Mouse (Mus musculus): Measurements from ENCODE around the gene Dclk1. TPM values are rescaled to one million over a fixed set of nuclear protein-coding genes. Genes with fewer than 3 reads are reported as not detected.
A peak's percentile ranks its signal among the peaks of the same experiment; 100 is the strongest.

Dclk1 gene
- polyA plus RNA-seq, 1 experiment, result 265 TPM

GRCm38 (mm10) chr3:55246618-55247272, 4.6 kb downstream of the Dclk1 start:
- H3K27ac ChIP-seq (ENCODE audit: insufficient read depth, low read depth, low read length), result peak overlapping the region; percentile 40
- H3K4me3 ChIP-seq (ENCODE audit: insufficient read depth, low read depth, low read length), result peak overlapping the region; percentile 21; the same call in 1 of the 2 replicates
- WGBS, result 61% methylated on average over 12 of the region's 12 CpGs
- H3K4me1 ChIP-seq (ENCODE audit: control insufficient read depth, insufficient read depth, low read length), result peaks cover 21% of the 10 kb centered on the region
- TF ChIP-seq CTCF (IDR thresholded peaks at IDR 0.05; ENCODE audit: insufficient read depth, low read depth, low read length) (no peak), POLR2A (IDR thresholded peaks at IDR 0.05; ENCODE audit: insufficient read depth, low read depth, low read length) (no peak)

- Histone ChIP-seq H3K4me1 (ENCODE audit: control insufficient read depth, insufficient read depth, low read length) (peaks cover 17% of the 10 kb centered on the region), H3K4me3 (ENCODE audit: insufficient read depth, low read depth, low read length) (no peak overlapping the region), H3K27ac (ENCODE audit: insufficient read depth, low read depth, low read length) (no peak overlapping the region)
- WGBS, result 41% methylated on average over 3 of the region's 3 CpGs
- TF ChIP-seq CTCF (IDR thresholded peaks at IDR 0.05; ENCODE audit: insufficient read depth, low read depth, low read length) (no peak), POLR2A (IDR thresholded peaks at IDR 0.05; ENCODE audit: insufficient read depth, low read depth, low read length) (no peak)
Measured at GRCm38 (mm10) chr3:55248048-55248447, 5.9 kb downstream of the Dclk1 start.

GRCm38 (mm10) chr3:55248508-55248907, 6.3 kb downstream of the Dclk1 start:
- Histone ChIP-seq H3K4me1 (ENCODE audit: control insufficient read depth, insufficient read depth, low read length) (peaks cover 17% of the 10 kb centered on the region), H3K4me3 (ENCODE audit: insufficient read depth, low read depth, low read length) (no peak overlapping the region), H3K27ac (ENCODE audit: insufficient read depth, low read depth, low read length) (no peak overlapping the region)
- WGBS, result 15% methylated on average over 6 of the region's 6 CpGs
- TF ChIP-seq POLR2A (IDR thresholded peaks at IDR 0.05; ENCODE audit: insufficient read depth, low read depth, low read length), result no peak
- TF ChIP-seq CTCF (IDR thresholded peaks at IDR 0.05; ENCODE audit: insufficient read depth, low read depth, low read length), result no peak

GRCm38 (mm10) chr3:55250631-55251030, 8.5 kb downstream of the Dclk1 start:
- Histone ChIP-seq H3K4me1 (ENCODE audit: control insufficient read depth, insufficient read depth, low read length) (peaks cover 14% of the 10 kb centered on the region), H3K27ac (ENCODE audit: insufficient read depth, low read depth, low read length) (no peak overlapping the region)
- 59% methylated on average over 2 of the region's 2 CpGs for WGBS

GRCm38 (mm10) chr3:55260139-55260538, 18.0 kb downstream of the Dclk1 start:
- no peak for TF ChIP-seq POLR2A (IDR thresholded peaks at IDR 0.05; ENCODE audit: insufficient read depth, low read depth, low read length)
- no peak for TF ChIP-seq CTCF (IDR thresholded peaks at IDR 0.05; ENCODE audit: insufficient read depth, low read depth, low read length)
- H3K4me1 ChIP-seq (ENCODE audit: control insufficient read depth, insufficient read depth, low read length), result peaks cover 12% of the 10 kb centered on the region; the same call in 1 of the 2 replicates
- H3K4me3 ChIP-seq (ENCODE audit: insufficient read depth, low read depth, low read length), result no peak overlapping the region
- no peak overlapping the region for H3K27ac ChIP-seq (ENCODE audit: insufficient read depth, low read depth, low read length)
- 29% methylated on average over 7 of the region's 7 CpGs for WGBS

More at GRCm38 (mm10) chr3:55250631-55251030, 8.5 kb downstream of the Dclk1 start:
- H3K4me3 ChIP-seq (ENCODE audit: insufficient read depth, low read depth, low read length), result no peak overlapping the region
- TF ChIP-seq POLR2A (IDR thresholded peaks at IDR 0.05; ENCODE audit: insufficient read depth, low read depth, low read length) (no peak), CTCF (IDR thresholded peaks at IDR 0.05; ENCODE audit: insufficient read depth, low read depth, low read length) (no peak)

DNA sequence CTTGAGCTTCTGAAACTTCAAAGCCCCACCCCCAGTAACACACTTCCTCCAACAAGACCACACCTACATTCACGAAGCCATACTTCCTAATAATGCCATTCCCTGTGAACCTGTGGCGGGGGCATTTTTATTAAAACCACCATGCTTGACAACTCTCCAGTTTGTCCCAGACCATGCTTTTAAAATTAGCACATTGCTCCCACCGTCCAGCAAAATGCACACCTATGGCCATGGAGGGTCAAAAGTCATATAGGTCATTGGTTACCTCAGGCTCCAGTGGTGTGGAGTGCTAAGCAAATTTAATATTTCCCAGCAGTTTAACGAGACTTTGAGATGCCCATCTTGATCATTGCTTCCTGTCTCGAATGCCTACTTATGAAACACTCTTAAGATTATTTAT, 23.9 kb downstream of the Dclk1 start:
- peaks cover 9% of the 10 kb centered on the region for H3K4me1 ChIP-seq (ENCODE audit: control insufficient read depth, insufficient read depth, low read length)
- TF ChIP-seq POLR2A (IDR thresholded peaks at IDR 0.05; ENCODE audit: insufficient read depth, low read depth, low read length) (no peak), CTCF (IDR thresholded peaks at IDR 0.05; ENCODE audit: insufficient read depth, low read depth, low read length) (no peak)
- WGBS, result 90% methylated on average over 5 of the region's 5 CpGs
- no peak overlapping the region for H3K27ac ChIP-seq (ENCODE audit: insufficient read depth, low read depth, low read length)
- H3K4me3 ChIP-seq (ENCODE audit: insufficient read depth, low read depth, low read length), result no peak overlapping the region

DNA sequence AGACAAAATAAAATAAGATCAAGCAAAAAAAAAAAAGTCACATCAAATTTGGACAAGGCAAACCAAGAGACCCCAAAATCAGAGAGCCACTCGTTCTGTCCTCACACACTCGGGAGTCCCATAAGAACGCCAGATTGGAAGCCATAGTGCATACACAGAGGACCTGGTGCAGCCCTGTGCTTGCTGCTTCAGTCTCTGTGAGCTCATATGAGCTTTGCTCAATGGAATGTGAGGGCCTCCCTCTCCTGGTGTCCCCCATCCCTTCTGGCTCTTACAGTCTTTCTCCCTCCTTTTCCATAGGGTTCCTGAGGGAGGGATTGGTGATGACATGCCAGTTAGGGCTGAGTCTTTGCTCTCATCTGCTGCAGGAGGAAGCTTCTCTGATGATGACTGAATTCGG, 27.6 kb downstream of the Dclk1 start:
- Histone ChIP-seq H3K4me1 (ENCODE audit: control insufficient read depth, insufficient read depth, low read length) (peaks cover 13% of the 10 kb centered on the region), H3K27ac (ENCODE audit: insufficient read depth, low read depth, low read length) (no peak overlapping the region), H3K4me3 (ENCODE audit: insufficient read depth, low read depth, low read length) (no peak overlapping the region)
- 74% methylated on average over 4 of the region's 4 CpGs for WGBS
- TF ChIP-seq CTCF (IDR thresholded peaks at IDR 0.05; ENCODE audit: insufficient read depth, low read depth, low read length), result no peak

DNA sequence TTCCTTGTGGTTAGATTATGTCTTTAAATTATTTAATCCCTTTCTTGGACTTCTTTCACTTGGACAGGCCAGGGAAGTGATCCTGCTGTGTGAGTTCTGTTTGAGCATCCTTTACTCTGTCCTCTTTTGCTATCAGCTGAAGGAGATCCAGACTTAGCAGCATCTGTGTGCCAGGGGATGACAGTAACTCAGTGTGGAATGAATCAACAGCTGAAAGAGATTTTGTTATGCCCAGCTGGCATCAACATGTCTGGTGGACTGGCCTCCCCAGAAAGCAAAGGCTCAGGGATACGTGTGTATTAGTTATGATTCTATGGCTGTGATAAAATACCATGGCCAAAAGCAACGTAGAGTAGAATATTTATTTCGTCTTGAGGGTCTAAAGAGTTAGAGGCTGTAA, 28.2 kb downstream of the Dclk1 start:
- TF ChIP-seq CTCF (IDR thresholded peaks at IDR 0.05; ENCODE audit: insufficient read depth, low read depth, low read length), result no peak
- no peak for TF ChIP-seq POLR2A (IDR thresholded peaks at IDR 0.05; ENCODE audit: insufficient read depth, low read depth, low read length)
- Histone ChIP-seq H3K4me3 (ENCODE audit: insufficient read depth, low read depth, low read length) (no peak overlapping the region), H3K4me1 (ENCODE audit: control insufficient read depth, insufficient read depth, low read length) (peaks cover 17% of the 10 kb centered on the region), H3K27ac (ENCODE audit: insufficient read depth, low read depth, low read length) (peak overlapping the region; percentile 71)
- 48% methylated on average over 3 of the region's 3 CpGs for WGBS

- peak overlapping the region; percentile 71 for H3K27ac ChIP-seq (ENCODE audit: insufficient read depth, low read depth, low read length)
- 35% methylated on average over 5 of the region's 5 CpGs for WGBS
- peaks cover 19% of the 10 kb centered on the region for H3K4me1 ChIP-seq (ENCODE audit: control insufficient read depth, insufficient read depth, low read length)
- TF ChIP-seq POLR2A (IDR thresholded peaks at IDR 0.05; ENCODE audit: insufficient read depth, low read depth, low read length) (no peak), CTCF (IDR thresholded peaks at IDR 0.05; ENCODE audit: insufficient read depth, low read depth, low read length) (no peak)
- H3K4me3 ChIP-seq (ENCODE audit: insufficient read depth, low read depth, low read length), result no peak overlapping the region
Measured at GRCm38 (mm10) chr3:55270920-55271319, 28.8 kb downstream of the Dclk1 start.
